Mouse (Mus musculus) right cerebral cortex, adult 18-20 months (tissue): ENCODE data around the gene Oxnad1.
"Not testable (repeated sequence)": the region's sequence is repeated elsewhere in the genome, so short reads cannot be mapped to it uniquely, and the experiment has no call there.

Experiments
- DNase-seq: peaks from one replicate; pipeline ENCODE4 v3.0.0; 2022; ENCODE audit warnings: mixed read lengths

Gene Oxnad1

DNA sequence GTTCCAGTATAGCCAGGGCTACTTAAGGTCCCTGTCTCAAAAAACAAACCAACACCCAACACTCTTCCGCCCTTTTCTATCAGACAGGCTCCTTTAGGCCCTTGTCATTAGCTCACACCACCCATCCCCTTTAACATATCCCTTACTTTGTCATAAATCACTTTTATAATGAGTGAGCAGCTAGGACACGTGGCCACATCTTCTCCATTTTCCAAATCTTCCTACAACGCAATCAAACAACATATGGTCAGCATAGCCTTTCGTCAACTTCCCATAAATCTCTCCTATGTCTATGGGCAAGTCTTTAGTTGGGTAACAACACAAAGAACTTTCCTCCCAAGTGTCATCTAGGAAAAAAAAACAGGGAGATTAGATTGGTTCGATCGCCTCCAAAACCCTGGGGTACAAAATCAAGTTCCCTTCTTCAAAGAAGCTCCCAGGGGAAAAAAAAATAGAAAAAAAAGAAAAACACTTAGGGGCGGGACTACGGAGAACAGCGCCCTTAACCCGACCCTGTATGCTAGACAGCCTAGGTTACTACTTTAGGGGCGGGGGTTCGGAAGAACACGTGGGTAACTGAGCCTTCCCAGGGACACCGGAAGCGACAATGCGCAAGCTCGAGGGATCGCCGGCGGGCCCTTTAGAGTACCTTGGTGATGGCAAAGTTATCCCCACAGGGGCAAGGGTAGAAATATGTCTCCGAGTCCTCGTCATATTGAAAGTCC is at the start of gene Oxnad1:
Oxnad1 (plus strand) TSS at position 614 of the 725 bp plus-strand sequence.
- no peak for DNase-seq

DNA sequence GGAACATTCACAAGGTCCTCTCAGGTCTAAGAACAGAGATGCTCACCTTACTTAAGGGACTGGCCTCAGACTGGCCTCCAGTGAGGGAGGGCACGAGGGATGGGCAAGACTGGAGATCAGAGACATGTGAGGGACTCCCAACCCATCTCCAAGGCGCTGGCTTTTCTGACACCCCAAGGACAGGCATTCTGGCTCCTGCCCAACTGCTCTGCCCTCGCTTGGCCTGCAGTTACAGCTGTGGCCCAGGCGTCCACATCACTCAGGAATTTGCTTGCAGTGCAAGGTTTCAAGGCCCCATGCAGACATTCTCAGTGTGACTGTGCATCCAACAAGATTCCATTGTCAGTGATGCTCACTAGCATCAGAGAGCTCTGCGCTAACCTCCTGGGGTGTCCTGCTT is 48.7 kb upstream of the Oxnad1 start:
- no peak for DNase-seq

DNA sequence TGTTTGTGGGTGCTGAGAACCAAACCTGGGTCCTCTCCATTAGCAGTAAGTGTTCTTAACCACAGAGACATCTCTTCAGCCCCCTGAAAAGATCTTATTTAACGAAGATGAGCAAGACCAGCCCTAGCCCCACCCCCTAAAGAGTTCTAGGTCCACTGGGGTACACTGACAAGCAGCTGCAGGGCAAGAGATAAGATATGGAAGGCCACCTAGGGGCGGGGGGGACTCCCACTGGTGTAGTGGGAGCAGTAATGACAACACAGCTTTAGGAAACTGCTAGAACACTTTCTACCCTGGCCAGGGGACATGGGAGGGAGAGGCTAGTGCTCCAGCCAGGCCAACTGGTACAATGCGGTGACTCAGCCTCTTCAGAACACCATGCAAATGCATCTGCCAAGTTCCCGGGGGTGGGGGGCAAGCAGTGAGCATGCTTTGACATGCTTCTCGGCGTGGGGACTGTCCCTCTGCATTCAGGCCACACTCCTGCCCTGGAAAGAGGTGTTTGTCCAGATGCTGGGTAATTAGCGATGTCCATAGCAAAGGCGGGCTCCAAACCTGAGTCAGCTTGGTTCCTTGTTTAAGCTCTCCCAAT is 47.4 kb upstream of the Oxnad1 start:
- no peak for DNase-seq

DNA sequence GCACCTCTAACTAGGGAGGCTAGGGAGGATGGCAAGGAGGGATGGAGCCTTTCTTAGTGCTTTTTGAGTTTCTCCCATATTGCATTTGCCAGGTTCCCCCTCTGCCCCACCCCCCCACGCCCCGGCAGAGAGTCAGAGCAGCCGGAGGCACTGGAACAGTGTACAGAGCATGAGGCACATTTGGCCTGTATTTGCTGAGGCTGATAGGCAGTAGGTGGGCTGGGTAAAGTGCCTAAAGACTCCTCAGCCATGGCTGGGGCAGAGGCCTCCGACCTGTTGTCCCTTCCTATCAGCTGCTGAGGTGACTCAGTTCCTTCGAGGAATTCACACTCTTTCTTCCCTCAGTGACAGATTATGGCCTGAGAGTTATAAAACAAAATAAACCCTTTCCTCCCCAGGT is 43.1 kb upstream of the Oxnad1 start:
- DNase-seq, result no peak

DNA sequence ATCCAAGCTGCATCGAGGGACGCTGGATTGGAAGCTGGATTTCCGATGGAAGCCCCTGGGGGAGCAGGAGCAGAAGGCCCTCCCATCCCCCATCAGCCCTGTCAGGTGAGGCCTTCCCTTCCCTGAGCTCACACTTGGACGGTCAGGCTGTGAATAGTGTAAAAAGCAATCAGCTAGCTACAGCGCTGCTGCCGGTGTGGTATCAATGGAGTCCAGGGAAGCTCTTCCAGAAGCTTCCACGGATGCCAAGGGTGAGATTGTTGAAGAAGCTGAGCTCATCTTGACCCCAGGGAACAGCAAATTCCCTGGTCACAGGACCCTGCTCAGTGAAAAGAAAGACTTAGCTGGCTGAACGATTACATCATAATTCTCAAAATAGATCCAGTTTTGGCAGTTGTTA is 38.8 kb upstream of the Oxnad1 start:
- DNase-seq, result no peak

DNA sequence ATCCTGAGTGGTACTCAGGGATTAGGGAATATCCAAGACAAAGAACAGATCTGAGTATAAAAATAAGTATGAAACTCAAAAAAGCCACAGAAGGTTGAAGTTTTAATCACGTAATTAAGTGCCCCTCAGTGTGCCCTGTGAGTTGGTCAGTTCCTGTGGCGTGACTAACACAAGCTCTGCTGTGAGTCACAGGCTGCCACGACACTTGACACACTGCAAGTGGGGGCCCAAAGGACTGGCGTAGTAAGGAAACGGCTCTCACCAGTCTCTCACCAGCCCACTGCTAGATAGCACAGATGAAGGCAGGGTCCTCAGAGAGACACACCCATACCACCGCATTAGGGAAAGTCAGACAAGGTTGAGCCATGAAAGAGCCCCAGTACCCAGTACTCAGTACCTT is 35.0 kb upstream of the Oxnad1 start:
- no peak for DNase-seq

DNA sequence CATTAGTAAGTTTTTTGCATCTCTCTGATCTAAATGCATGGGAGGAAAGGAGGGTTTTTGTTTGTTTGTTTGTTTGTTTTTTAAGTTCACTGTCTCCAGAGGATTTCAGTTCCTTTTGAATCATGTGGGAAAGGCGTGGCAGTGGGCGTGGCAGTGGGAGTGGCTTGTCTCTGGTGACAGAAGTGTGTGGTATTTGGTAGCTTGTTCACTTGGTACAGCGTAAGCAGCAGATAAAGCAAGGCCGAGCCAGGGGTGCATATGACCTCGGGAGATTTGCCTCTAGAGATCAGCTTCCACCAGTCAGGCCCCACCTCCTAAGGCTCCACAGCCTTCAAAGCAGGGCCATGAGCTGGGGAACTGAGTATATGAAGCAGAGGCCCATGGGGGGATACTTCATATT is 31.3 kb upstream of the Oxnad1 start:
- no peak for DNase-seq

DNA sequence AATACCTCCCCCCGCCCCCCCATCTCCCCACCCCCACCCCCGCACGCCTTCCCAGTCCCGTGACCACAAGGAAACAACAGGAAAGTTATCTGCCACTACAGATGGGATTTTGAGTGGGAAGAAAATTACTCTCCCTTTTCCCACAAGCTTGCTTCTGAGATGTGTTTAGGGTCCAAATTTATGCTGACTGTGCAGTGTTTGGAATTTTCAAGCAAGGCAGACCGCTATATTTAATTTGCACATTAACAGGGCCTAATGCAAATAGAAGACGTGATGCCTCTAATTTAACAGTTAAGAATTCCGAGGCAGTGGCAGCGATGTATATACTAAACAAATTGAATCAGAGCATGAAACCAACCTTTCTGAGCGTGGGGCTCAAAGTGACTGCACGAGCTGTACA is 30.4 kb upstream of the Oxnad1 start:
- no peak for DNase-seq

DNA sequence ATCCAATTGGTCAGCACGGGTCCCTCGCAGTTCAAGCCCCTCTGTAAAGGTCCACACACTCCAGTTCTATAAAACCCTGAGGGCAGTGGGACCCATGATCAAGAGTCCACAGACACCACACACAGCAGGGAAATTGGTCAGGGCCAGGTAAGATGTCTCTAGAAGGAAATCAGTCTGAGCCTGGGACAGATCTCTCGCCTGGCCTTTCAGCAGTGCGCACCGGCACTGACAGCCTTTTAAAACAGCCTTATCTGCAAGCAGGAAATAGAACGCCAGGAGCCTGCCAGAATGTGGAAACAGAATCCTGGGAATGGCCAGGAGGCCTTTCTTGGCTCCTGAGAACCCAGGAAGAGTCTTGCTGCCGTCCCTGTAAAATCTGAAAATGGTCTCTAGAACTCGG is 29.4 kb upstream of the Oxnad1 start:
- no peak for DNase-seq

DNA sequence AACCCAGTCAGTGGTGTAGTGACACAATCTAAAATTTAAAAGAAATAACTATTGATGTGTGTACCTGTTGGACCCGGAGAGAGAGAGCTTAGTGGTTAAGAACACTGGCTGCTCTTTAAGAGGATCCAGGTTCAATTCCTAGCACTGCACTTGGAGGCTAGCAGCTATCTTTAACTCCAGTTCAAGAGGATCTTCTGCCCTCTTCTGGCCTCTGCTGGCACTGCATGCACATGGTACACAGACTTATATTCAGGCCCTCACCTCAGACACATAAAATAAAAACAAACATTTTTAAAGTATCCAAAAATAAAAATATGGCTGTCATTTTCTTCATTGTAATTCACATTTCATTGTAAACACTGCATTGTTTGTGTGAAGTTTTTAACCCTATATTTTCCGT is 28.5 kb upstream of the Oxnad1 start:
- no peak for DNase-seq

DNA sequence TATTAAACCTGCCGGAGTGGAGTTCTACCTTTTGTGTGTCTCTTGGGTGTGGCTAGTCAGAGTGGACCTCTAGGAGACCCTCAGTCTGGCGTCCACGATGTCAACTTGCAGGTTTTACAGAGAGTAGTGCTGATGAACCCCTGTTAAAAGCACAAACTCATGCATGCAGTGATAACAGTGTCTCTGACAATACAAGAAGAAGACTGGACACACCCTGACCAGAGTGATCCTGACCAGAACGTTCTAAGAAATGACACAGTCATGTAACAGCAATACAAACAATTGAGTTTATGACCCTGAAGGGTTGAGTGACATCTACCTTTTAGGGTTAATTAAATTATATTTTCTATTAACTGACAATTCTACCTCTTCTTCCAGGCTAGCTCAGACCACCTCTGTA is 27.5 kb upstream of the Oxnad1 start:
- DNase-seq, result no peak

DNA sequence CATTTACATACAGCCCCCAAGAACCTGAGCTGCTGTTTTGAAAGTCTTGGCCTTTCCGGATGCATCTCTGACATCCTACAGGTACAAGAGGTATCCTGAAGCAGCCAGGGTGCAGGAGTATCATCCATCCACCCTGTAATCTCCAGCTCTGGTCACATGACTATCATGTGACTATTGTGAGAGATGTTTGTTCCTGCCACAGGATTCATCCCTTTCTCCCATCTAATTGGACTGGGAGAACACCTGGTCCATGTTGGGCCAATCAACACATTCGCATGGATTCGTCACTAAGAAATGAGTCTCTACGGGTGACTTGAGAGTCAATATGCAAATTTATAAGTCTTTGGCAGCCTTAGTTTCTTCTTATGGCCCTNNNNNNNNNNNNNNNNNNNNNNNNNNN is 23.8 kb upstream of the Oxnad1 start:
- no peak for DNase-seq

DNA sequence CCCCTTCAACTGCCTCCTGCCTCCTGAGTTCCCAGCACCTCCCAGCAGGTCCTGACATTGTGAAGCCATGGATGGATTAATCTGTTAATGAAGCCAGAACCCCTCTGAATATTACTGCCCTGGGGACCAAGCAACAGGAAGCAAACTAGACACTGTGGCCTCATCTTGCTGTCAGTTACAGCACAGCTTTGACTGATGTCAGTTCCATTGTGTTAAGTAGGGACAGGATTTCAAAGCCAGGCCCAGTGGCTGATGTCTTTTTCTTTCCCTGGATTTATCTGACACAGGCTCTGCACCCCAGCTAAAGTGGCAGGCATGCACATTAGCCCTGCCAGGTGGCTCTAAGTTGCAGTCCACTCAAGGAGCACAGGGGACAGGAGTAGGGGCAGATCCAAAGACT is 12.4 kb upstream of the Oxnad1 start:
- DNase-seq, result no peak

DNA sequence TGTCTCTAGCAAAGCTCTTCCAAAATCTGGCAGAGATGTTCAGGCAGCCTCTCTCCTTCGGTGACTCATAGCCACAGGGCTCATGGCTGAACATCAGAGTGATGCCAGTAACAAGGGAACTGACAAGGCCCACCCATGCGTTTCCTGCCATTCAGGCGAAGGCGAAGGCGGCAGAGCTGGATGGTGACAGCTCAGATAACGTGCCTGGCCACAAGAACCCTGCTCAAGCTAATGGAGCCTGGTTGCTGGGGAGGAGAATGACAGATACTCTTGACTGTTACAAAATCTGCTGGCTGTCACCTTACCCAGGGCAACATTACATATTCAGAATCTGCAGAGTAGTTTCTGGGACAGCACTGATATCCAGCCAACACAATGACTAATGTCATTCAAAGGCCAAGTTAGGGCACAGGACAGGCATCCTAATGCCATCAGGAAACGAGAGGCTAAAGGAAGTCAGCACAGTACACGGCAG is 11.9 kb upstream of the Oxnad1 start:
- DNase-seq, result peak; percentile 86

DNA sequence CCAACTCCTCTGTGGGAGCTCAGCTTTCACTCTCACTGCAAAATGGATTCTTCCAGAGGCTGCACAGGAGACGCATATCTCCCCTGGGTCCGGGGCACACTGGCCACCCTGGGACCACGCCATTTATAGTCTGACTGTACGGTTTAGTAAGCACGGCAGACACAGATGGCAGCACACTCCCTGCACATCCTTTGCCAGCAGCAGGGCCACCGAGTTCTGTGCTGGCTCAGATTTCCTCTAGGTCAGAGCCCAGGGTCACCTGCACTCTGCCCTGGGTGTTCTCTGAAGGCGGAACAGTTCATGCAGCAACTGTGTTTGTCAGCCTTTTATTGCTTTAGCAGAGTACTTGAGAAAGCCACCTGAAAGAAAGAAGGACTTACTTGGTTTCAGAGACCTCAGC is 11.3 kb upstream of the Oxnad1 start:
- DNase-seq, result no peak

DNA sequence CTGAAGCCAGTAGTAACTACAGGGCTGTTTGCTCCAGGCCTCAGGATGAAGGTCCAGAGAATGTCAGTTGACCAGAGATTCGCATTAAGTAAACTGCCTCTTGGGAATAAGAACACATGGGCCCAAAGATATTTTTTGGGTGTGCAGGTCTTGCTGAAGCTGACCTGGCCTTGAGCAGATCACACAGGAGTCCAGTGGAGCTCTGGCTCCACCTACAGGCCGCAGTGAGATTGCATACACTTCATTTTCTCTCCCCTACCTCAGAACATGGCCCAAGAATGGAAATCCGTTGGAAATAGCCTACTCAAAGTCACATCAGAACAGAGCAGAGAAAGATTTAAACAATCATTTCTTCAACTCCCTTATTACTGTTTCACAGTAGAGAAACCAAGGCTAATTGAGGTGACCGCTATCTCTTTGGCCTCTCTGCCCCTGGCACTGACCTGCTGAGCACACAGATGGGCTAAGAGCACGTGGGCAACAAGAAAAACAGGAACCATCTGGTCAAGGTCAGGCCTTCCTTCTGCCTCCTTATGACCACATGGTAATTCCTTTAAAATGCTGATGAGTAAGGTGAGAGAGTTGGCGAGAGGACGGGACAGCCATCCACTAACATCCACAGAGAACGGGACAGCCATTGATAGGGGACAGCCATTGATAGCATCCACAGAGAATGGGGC is 8.1 kb upstream of the Oxnad1 start:
- DNase-seq, result peak; percentile 33

DNA sequence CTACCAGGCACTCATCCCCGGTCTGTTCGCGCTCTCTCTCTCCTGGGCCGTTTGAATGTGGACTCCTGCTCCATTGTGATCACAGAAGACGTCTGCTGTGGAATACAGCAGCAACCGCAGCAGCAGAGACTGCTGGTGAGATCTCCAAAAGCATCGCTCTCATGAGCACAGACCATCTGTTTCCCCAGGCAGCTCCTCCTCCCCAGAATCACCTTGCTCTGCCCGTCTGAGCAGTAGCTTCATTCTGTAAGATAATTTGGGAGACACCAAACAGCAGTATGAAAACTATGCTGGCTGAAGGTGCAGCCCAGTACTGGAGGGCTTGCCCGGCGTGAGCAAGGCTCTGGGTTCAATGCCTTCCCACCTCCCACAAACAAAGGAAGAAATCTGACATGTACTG is 4.1 kb upstream of the Oxnad1 start:
- DNase-seq, result peak; percentile 24

DNA sequence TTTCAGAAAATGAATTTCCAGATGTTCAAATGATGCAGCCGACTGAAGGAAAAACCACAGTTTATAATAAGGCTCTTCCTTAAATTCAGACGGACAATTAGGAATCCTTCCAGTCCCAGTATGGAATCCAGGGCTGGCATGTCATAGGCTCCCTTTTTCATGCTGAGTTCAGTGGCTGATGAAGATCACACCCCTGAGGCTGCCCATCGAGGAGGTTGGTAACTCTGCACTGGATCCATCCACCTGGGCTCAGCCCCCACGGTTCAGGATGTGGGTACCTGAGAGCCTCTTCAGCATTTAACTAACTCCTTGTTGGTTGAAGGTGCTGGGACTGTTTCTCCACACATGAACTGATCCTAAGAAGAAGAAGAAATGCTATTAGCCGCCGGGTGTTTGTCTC is 2.3 kb upstream of the Oxnad1 start:
- no peak for DNase-seq

DNA sequence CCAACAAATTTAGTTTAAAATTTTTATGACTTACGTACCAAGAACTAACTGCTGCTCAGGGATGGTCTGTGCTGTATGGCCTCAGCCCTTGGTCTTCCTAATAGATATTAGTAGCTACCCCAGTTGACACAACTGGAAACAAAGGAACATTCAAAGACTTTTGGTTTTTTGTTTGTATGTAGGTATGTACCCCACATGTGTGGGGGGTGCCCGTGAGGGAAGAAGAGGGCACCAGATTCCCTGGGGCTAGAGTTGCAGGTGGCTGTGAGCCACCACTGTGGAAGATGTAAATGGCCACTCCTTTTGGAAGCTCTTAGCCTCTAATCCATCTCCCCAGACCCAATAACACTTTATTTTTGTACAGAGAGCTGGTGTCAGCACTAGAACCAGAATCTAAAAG is 1.7 kb upstream of the Oxnad1 start:
- DNase-seq, result no peak

DNA sequence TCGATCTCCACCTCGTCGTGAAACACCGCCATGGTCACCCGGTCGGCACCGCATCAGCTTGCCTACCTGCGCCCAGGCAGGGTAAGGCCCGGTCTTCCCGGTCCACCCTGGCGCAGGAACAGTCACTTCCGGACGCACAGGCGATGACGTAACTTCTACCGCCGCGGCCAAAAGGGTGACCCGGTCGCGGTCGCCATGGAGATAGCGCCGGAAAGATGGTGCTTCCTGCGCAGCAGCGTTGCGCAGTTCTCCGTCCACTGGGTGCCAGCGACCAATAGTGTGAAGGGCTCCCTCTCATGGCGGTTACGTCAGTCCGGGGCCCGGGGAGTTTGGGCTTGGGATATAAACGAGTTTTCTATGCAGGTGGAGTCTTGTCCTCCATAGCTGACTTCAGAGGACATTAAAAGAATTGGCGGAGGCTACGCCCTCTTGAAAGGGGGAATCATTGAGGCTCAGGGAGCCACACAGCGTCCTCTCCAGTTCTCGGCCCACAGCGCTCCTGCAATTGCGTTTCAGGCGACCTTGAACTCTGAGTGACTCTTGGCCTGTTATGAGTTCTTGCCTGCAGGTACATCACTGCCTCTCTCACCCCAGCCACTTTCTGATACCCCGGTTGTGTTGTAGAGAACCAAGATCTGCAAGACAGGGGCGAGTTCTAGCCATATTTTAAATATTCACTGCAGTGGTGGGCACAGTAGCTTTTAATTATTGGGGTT is 470 bp downstream of the Oxnad1 start, which contains the start of gene Dph3:
Dph3 (minus strand) TSS at position 244 of the 716 bp plus-strand sequence.
- DNase-seq, result peak; percentile 99

DNA sequence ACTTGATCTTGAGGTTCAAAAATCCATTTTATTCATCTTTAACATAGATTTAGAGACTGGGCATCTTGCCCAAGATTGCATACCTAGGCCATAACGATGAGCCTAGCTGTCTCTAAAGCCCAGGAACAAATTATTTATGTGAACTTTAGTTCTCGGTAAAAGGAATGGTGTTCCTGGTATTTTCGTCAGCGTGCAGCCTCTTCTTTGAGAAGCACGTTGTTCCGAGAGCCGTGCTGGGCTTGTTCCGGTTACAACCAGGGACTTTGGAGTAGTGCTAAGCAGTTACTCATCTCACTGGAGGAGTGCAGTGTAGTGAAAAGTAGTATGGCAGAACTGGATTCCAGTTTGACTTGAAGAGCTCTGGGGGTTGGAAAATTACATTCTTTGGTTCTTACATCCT is 1.1 kb downstream of the Oxnad1 start:
- DNase-seq, result no peak

DNA sequence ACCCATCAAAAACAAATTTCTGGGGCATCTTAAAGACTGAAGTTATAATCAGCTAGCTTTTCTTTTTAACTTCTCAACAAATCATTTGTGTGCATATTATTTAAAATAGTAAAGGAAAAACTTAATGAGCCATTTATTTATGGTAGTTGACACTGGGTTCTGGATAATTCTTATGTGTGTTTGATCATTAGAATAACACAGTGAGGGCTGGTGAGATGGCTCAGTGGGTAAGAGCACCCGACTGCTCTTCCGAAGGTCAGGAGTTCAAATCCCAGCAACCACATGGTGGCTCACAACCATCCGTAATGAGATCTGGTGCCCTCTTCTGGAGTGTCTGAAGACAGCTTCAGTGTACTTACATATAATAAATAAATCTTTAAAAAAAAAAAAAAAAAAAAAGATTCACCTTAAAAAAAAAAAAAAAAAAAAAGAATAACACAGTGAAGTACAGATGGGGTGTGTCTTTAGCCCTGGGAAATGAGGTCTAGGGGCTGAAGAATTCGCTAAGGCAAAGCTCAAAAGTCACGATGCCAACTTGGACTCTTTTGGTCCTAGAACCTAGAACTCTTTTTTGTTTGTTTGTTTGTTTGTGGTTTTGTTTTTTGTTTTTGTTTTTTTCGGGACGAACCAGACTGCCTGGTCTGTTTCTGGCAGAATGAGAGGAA is 2.5 kb downstream of the Oxnad1 start:
- DNase-seq, result not testable (repeated sequence)

DNA sequence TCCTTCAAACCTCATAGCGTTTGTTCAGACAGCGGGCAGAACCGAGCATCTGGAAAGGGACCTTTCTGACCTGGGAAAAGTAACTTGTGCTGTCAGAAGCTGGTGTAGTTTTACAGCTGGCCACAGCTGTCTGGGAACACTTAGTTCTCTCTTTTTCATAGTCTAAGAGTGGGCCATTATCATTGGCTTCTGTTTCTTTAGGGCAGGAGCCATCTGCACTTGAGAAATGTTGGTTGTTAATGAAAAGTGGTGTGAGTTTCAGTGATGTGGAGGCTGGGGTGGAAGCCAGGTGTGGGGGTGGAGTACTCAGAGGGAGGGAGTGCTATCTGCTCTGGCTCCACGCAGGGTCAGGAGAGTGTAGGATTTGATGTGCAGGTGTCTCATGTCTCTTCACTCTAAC is 6.0 kb downstream of the Oxnad1 start:
- DNase-seq, result no peak
